Mouse (Mus musculus) adrenal gland, postnatal 4 days (tissue): ENCODE results near the gene Wbp4. TPM values are rescaled to one million over a fixed set of nuclear protein-coding genes. Genes with fewer than 3 reads are reported as not detected.

ENCODE experiments used
- DNase-seq, 2 experiments: peaks; one replicate each; pipeline ENCODE4 v3.0.0; 2021 to 2022; ENCODE audit warnings: low spot score in 2 of 2, mixed read lengths in 2 of 2
- total RNA-seq, 2 experiments: library from RNA; stranded (reverse); gene quantifications; 2 replicates each; pipeline ENCODE4 v1.2.3; 2021

Gene Wbp4
- total RNA-seq, 2 experiments from 2014 or later: 44.8 to 46.7 TPM

- DNase-seq: no peak
These were observed 27.5 kb upstream of the Wbp4 start for GRCm38 (mm10) chr14:79508662-79509305.

- DNase-seq: no peak
These were observed 26.5 kb upstream of the Wbp4 start for GRCm38 (mm10) chr14:79507846-79508245.

GRCm38 (mm10) chr14:79506207-79506606, 24.9 kb upstream of the Wbp4 start:
- DNase-seq: no peak

GRCm38 (mm10) chr14:79504246-79505006, 23.1 kb upstream of the Wbp4 start:
- DNase-seq: no peak

- DNase-seq: no peak
These were observed 22.2 kb upstream of the Wbp4 start for GRCm38 (mm10) chr14:79503371-79504075.

- no peak for DNase-seq
These were observed 19.4 kb upstream of the Wbp4 start for GRCm38 (mm10) chr14:79500756-79501155.

GRCm38 (mm10) chr14:79499326-79499725, 18.0 kb upstream of the Wbp4 start:
- DNase-seq: no peak

GRCm38 (mm10) chr14:79494349-79494748, 13.0 kb upstream of the Wbp4 start:
- DNase-seq: no peak

GRCm38 (mm10) chr14:79490246-79490645, 8.9 kb upstream of the Wbp4 start:
- no peak for DNase-seq

- DNase-seq: no peak
These were observed 7.8 kb upstream of the Wbp4 start for GRCm38 (mm10) chr14:79489150-79489549.

- DNase-seq: no peak
These were observed 7.2 kb upstream of the Wbp4 start for GRCm38 (mm10) chr14:79488531-79488930.

- DNase-seq: no peak
These were observed 5.8 kb upstream of the Wbp4 start for GRCm38 (mm10) chr14:79486993-79487731.

- DNase-seq: no peak
These were observed 5.3 kb upstream of the Wbp4 start for GRCm38 (mm10) chr14:79486617-79486992.

GRCm38 (mm10) chr14:79483611-79484120, 2.3 kb upstream of the Wbp4 start:
- DNase-seq: no peak

GRCm38 (mm10) chr14:79482747-79483355, 1.5 kb upstream of the Wbp4 start:
- no peak for DNase-seq

GRCm38 (mm10) chr14:79482251-79482661, 936 bp upstream of the Wbp4 start:
- peak in 1 of 2 experiments; percentile 13 for DNase-seq

GRCm38 (mm10) chr14:79480624-79481338, 539 bp downstream of the Wbp4 start, which contains the start of gene Elf1:
TSS of gene Elf1 (plus strand) at chr14:79481194.
- DNase-seq: peak; percentile 95 to 96

- DNase-seq: no peak
These were observed 7.9 kb downstream of the Wbp4 start for GRCm38 (mm10) chr14:79473384-79473783.

- no peak for DNase-seq
These were observed 13.7 kb downstream of the Wbp4 start for GRCm38 (mm10) chr14:79467621-79468020.

GRCm38 (mm10) chr14:79465623-79466022, 15.7 kb downstream of the Wbp4 start:
- no peak for DNase-seq
